Mouse (Mus musculus) liver, postnatal 0 days (tissue): Measurements from ENCODE around the gene Meis1.

Experiments
- CTCF ChIP-seq: sonication (generic); IDR thresholded peaks from 2 replicates; pipeline ENCODE4 v1.5.1; 2016; ENCODE audit warnings: antibody characterized with exemption, low read depth
- EP300 ChIP-seq: IDR thresholded peaks from 2 replicates; pipeline ENCODE4 v1.6.1; 2016; ENCODE audit warnings: antibody characterized with exemption, low read depth, mild to moderate bottlenecking

DNA sequence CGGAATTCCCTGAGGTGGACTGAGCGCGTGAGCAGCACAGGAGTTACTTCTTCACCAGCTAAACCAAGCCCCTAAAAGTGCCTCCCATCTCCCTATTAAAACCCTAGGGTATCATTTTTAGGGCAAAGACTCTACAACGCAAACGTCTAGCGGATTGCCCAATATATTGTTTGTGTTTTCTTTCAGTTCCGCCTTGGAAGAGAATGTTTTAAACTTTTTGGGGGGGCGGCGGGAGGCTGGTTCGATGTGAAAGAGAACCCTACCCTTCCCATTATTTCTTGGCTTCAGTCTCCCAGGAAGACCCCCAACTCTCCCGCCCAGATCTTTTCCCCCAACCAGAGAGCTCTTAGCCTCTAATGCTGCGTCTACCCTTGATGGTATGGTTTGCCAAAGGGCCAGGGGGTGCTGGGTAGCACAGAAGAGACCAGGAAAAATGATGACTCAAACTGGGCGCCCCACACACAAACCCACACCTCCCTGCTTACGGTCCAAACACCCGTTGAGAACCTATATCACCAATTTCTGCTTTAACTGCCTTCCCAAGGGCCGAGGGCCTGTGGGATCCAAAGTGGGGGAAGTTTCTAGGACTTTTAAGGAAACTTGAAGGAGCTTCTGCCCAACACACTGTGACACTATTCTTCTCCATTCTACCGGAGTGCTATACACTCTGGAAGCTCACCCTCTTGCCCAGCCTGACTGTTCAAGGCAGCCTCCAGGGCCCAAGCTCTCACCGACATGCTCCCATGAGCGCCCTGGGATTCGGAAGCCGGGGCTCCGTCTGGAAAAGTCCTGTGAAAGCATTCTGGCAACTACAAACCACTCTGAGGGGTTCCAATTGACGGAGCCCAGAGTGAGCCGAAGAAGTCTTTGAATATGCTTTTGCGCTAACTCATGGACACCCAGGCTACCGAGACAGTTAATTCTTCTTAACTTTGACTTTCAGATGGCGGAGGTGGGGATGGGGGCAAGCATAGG lies 142.6 kb downstream of the Meis1 start:
- no peak for TF ChIP-seq CTCF
- no peak for TF ChIP-seq EP300
